Mouse (Mus musculus): ENCODE data around the gene Ing2. TPM values are rescaled to one million over a fixed set of nuclear protein-coding genes. Genes with fewer than 3 reads are reported as not detected.

The Ing2 gene
- 1.5 and 4.3 TPM in 2 replicates for polyA plus RNA-seq (2012; rRNA removed; ENCODE audit: low replicate concordance)

DNA sequence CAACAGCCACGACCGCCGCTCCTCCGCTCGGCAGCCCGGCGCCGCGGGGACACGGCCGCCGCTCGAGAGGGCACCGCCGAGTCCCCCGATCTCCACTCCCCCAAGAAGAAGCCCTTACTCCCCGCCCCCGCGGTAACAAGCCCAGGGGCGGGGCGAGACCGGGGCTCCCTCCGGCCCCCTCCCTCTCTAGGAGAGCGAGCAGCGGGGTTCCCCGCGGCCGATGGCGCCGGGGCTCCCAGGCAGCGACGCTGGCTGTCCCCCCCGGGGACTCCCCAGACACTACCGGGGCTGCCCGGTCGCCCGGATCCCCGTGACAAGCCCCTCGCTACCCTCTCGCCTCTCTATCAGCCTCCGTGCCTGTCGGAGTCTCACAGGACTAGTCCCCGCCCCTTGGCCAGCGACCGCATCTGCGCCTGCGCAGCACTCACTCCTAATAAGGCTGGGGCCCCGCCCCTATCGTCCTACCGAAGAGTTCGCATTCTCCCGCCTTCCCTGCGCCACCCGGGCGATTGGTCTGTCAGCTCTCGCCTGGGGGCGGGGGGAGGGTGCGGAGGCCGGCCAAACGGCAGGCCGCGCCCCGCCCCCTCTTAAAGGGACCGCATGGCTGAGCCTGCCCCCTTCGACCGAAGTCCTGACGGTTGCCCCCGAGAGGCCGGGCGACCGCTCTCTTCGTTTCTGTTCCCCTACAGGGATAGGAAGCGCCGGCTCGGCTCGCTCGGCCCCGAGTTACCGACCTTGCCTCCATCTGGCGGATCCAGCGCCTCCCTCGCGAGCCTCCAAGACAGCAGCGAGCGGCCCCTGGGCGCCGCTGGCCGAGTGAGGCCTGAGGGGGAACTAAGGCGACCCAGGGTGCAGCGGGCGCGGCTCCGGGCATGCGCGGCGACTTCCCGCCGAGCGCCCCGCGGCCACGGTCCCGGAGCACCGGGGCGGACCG is at the start of gene Ing2:
Gene Ing2 (minus strand): TSS at position 780 of the 934 bp plus-strand sequence.

DNA sequence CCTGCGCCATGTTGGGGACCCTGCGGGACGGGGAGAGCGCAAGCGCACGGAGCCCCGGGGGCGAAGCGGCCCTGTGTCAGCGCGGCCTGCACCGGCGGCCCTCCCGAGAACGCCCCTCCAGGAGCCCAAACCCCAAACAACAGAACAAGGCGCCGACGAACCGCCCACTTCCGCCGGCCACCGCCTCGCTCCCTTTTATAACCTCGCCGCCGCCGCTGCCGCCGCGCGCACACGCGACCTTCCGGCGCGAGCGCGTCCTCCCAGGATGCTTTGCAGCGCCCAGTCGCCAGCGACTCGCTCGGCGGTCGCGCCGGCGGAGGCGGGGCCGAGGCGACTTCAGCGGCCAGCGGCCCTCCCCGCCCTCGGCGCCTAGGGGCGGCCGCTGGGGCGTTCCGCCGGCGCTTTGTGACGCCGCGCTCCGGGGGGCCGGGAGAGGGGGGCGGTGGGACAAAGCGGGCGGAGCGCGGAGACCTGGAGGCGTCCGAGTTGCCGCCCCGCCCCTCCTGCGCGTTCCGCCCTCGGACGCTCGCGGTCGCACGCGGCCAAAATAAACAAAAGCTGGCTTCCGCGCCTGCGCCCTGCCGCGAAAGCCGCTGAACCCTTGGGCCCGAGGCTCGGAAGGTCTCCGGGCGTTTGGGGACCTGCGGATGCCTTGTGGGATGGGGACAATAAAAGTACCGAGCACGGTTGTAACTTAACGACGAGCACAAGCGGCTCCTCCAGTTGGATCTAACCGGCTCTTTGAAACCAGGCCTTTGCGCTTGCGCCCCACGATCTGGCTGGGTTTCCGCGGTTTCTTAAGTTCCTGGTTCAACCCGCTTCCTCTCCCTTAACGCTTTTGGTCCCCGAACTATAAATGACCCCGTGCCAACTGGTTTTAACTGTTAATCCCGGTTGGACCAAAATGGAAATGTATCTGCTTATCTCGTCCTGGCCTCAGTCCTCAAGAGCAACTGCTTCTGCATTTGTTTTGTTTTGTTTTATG is 38.7 kb upstream of the Ing2 start, which contains the start of gene Cdkn2aip:
Gene Cdkn2aip (minus strand): TSS at position 172 of the 985 bp plus-strand sequence.

Other genes with a start within 250 kb of the Ing2 start
- gene Stox2, start 229.2 kb downstream of the Ing2 start, polyA plus RNA-seq (2012; rRNA removed; ENCODE audit: low replicate concordance): 2.8 and 3.5 TPM in 2 replicates
- gene Trappc11, start 142.1 kb downstream of the Ing2 start, polyA plus RNA-seq (2012; rRNA removed; ENCODE audit: low replicate concordance): 17.8 and 21.5 TPM in 2 replicates
- gene Rwdd4a, start 141.9 kb downstream of the Ing2 start, polyA plus RNA-seq (2012; rRNA removed; ENCODE audit: low replicate concordance): 12.6 and 19.9 TPM in 2 replicates
- 4.4 and 20.5 TPM in 2 replicates for gene Cdkn2aip, start 38.4 kb upstream of the Ing2 start, polyA plus RNA-seq (2012; rRNA removed; ENCODE audit: low replicate concordance)
- gene Cldn24, start 146.6 kb upstream of the Ing2 start, polyA plus RNA-seq (2012; rRNA removed; ENCODE audit: low replicate concordance): not detected in 2 replicates
- 13.7 TPM in 2 replicates for gene Cldn22, start 148.9 kb upstream of the Ing2 start, polyA plus RNA-seq (2012; rRNA removed; ENCODE audit: low replicate concordance)